Mouse (Mus musculus): ENCODE data around the gene Slco2b1.
"Not testable (repeated sequence)": the region's sequence is repeated elsewhere in the genome, so short reads cannot be mapped to it uniquely, and the experiment has no call there.

Gene Slco2b1

GRCm38 (mm10) chr7:99711166-99711565 lies at the start of gene Slco2b1:
TSS of gene Slco2b1 (minus strand) at chr7:99711340.
- DNase-seq (ENCODE audit: low spot score in 2 of 2) = no peak

GRCm38 (mm10) chr7:99739276-99739675 lies 28.1 kb upstream of the Slco2b1 start:
- DNase-seq (ENCODE audit: low spot score in 2 of 2) = peak; percentile 4 to 15

GRCm38 (mm10) chr7:99735491-99735890 lies 24.4 kb upstream of the Slco2b1 start:
- DNase-seq (ENCODE audit: low spot score in 2 of 2) = not testable (repeated sequence)

- DNase-seq (ENCODE audit: low spot score in 2 of 2) = no peak
Observed at GRCm38 (mm10) chr7:99734612-99735011, 23.5 kb upstream of the Slco2b1 start.

GRCm38 (mm10) chr7:99729973-99730372 lies 18.8 kb upstream of the Slco2b1 start, which contains the start of gene Olfr520:
TSS of gene Olfr520 (plus strand) at chr7:99730273.
- no peak for DNase-seq (ENCODE audit: low spot score in 2 of 2)

GRCm38 (mm10) chr7:99716536-99716935 lies 5.4 kb upstream of the Slco2b1 start:
- no peak for DNase-seq (ENCODE audit: low spot score in 2 of 2)

GRCm38 (mm10) chr7:99712431-99712830 lies 1.3 kb upstream of the Slco2b1 start:
- no peak for DNase-seq (ENCODE audit: low spot score in 2 of 2)

GRCm38 (mm10) chr7:99710476-99710875 lies 664 bp downstream of the Slco2b1 start:
- DNase-seq (ENCODE audit: low spot score in 2 of 2) = no peak

- DNase-seq (ENCODE audit: low spot score in 2 of 2) = no peak
Observed at GRCm38 (mm10) chr7:99709992-99710391, 1.1 kb downstream of the Slco2b1 start.

GRCm38 (mm10) chr7:99708750-99709149 lies 2.4 kb downstream of the Slco2b1 start:
- DNase-seq (ENCODE audit: low spot score in 2 of 2) = no peak

- peak; percentile 72 to 83 for DNase-seq (ENCODE audit: low spot score in 2 of 2)
Observed at GRCm38 (mm10) chr7:99708301-99708721, 2.8 kb downstream of the Slco2b1 start.

- DNase-seq (ENCODE audit: low spot score in 2 of 2) = no peak
Observed at GRCm38 (mm10) chr7:99707671-99708070, 3.5 kb downstream of the Slco2b1 start.

GRCm38 (mm10) chr7:99707038-99707595 lies 4.0 kb downstream of the Slco2b1 start:
- no peak for DNase-seq (ENCODE audit: low spot score in 2 of 2)

GRCm38 (mm10) chr7:99706341-99707037 lies 4.7 kb downstream of the Slco2b1 start:
- DNase-seq (ENCODE audit: low spot score in 2 of 2) = no peak

GRCm38 (mm10) chr7:99704736-99705519 lies 6.2 kb downstream of the Slco2b1 start:
- no peak for DNase-seq (ENCODE audit: low spot score in 2 of 2)

GRCm38 (mm10) chr7:99702201-99702600 lies 8.9 kb downstream of the Slco2b1 start:
- no peak for DNase-seq (ENCODE audit: low spot score in 2 of 2)

GRCm38 (mm10) chr7:99700641-99701040 lies 10.5 kb downstream of the Slco2b1 start:
- no peak for DNase-seq (ENCODE audit: low spot score in 2 of 2)

- no peak for DNase-seq (ENCODE audit: low spot score in 2 of 2)
Observed at GRCm38 (mm10) chr7:99699709-99700151, 11.4 kb downstream of the Slco2b1 start.

- no peak for DNase-seq (ENCODE audit: low spot score in 2 of 2)
Observed at GRCm38 (mm10) chr7:99699106-99699505, 12.0 kb downstream of the Slco2b1 start.

- no peak for DNase-seq (ENCODE audit: low spot score in 2 of 2)
Observed at GRCm38 (mm10) chr7:99698576-99698975, 12.6 kb downstream of the Slco2b1 start.

GRCm38 (mm10) chr7:99695471-99696057 lies 15.6 kb downstream of the Slco2b1 start:
- DNase-seq (ENCODE audit: low spot score in 2 of 2) = no peak

GRCm38 (mm10) chr7:99694424-99694823 lies 16.7 kb downstream of the Slco2b1 start:
- DNase-seq (ENCODE audit: low spot score in 2 of 2) = not testable (repeated sequence)

Data from right cerebral cortex, postnatal 36 days (tissue).